8 mouse cellular contexts compared by ENCODE assay signal in the genomic region with DNA sequence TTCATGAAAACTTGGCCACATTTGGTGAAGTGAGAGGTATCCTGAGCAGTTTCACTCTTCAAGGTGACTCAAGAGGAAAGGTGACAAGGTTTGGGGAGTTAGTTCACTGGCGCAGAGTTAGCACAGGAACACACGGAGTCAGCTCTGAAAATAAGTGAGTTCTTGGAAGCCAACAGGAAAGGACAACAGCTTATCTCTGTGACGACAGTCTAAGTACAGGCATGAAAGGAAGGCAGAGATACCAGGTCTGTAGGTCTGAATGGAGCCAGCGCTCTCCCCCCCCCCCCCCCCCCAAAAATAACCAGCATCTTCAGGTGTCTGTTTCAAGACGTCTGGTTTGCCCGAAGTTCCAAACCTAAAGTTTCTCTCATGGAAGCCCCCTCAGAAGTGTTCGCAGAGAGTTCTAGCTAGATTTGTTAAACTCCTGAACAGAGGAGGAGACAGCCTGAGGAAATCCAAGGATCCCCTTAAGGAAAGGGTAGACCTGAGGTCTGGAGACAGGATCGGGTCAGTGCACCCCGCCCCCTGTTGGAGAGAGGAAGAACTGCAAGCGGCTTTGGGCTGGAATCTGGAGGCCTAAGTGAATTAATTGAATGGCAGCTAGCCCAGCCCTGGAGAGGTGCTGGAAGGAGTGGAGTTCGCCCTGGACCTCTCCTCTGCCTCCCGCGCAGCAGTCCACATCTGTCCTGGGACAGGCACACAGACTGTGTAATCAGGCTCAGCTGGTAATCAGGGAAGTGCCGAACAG. TPM values are rescaled to one million over a fixed set of nuclear protein-coding genes. Genes with fewer than 3 reads are reported as not detected.
A peak's percentile ranks its signal among the peaks of the same experiment; 100 is the strongest.
DNase-seq lines count a peak whose midpoint lies in the region; ATAC-seq lines count a peak whose summit lies in the region.

No protein-coding gene starts in this region.

- H3K4me2 ChIP-seq in hindbrain, embryonic 11.5 days (replicated peaks; ENCODE audit: low read depth, low read length), result no peak overlapping the region

- H3K36me3 ChIP-seq in hindbrain, embryonic 11.5 days (ENCODE audit: control insufficient read depth, insufficient read depth, low read length), result no peaks in the 10 kb centered on the region

- H3K27me3 ChIP-seq in hindbrain, embryonic 11.5 days (ENCODE audit: control insufficient read depth, insufficient read depth, low read length), result no peaks in the 10 kb centered on the region

- H3K4me3 ChIP-seq in hindbrain, embryonic 11.5 days (ENCODE audit: low read depth, low read length), result no peak overlapping the region

- WGBS in hindbrain, embryonic 11.5 days, result 42% methylated on average over 14 of the region's 14 CpGs

- H3K27ac ChIP-seq in hindbrain, embryonic 11.5 days (ENCODE audit: low read depth, low read length), result 0 out of 2 replicates have a peak overlapping the region, but pooled peaks have one; percentile 74

- DNase-seq in CD4-positive, CD25-positive, alpha-beta regulatory T cell, adult 2 months (ENCODE audit: low read depth, low spot score), result peak; percentile 43
- DNase-seq in cerebellum, adult 9-11 months, result peak; percentile 70
- peak; percentile 20 to 26 for DNase-seq in frontal cortex, postnatal 25 days (ENCODE audit: low spot score in 2 of 2)
- DNase-seq in hindbrain, embryonic 11.5 days (ENCODE audit: low spot score), result peak; percentile 85
- DNase-seq in layer of hippocampus, postnatal 36 days, result peak; percentile 36 to 45
- peak; percentile 71 for DNase-seq in lung, postnatal 14 days
- DNase-seq in right cerebral cortex, postnatal 14 days, result peak; percentile 20

- no peak overlapping the region for H3K9ac ChIP-seq in hindbrain, embryonic 11.5 days (ENCODE audit: low read depth, low read length)

- no peaks in the 10 kb centered on the region for H3K9me3 ChIP-seq in hindbrain, embryonic 11.5 days (ENCODE audit: control insufficient read depth, low read length)

- H3K4me1 ChIP-seq in hindbrain, embryonic 11.5 days (replicated peaks; ENCODE audit: control insufficient read depth, insufficient read depth, low read length), result 0 out of 2 replicates have a peak, but pooled peaks cover 2% of the 10 kb centered on the region

- no peak for ATAC-seq in CD4-positive, CD25-positive, alpha-beta regulatory T cell, adult 4 months
- ATAC-seq in hindbrain, embryonic 11.5 days (ENCODE audit: low FRiP score), result peak; percentile 91

RNA-seq across cellular contexts. Expression of gene Casq2, which starts 24.1 kb away (rescaled TPM):
- polyA plus RNA-seq in CD4-positive, CD25-positive, alpha-beta regulatory T cell, adult 4 months (2017; shearing (Covaris generic)), result not detected
- 0.76 and 2.1 TPM in 2 replicates for polyA plus RNA-seq in hindbrain, embryonic 11.5 days (2014; fragmentation: Nextera tagmentation; extraction: Ambion mirVana)
- 1 to 10 TPM in 1 of 2 experiments, under 1 TPM in 1; 0.77 to 2.3 TPM for total RNA-seq in layer of hippocampus, postnatal 36 days (2021)

RNA-seq across cellular contexts. Expression of gene Nhlh2, which starts 52.2 kb away (rescaled TPM):
- not detected for polyA plus RNA-seq in CD4-positive, CD25-positive, alpha-beta regulatory T cell, adult 4 months (2017; shearing (Covaris generic))
- 173 and 196 TPM in 2 replicates for polyA plus RNA-seq in hindbrain, embryonic 11.5 days (2014; fragmentation: Nextera tagmentation; extraction: Ambion mirVana)
- 1 to 10 TPM; 1.6 to 2.3 TPM for total RNA-seq in layer of hippocampus, postnatal 36 days (2021)

Comparison
In these comparisons a context has a peak if more than half of its experiments do, and no peak if none do; other contexts are left out.
1. DNase-seq: peak in every context shown above with its lines; median percentile 85 in hindbrain, embryonic 11.5 days; 71 in lung, postnatal 14 days; 70 in cerebellum, adult 9-11 months; 43 in CD4-positive, CD25-positive, alpha-beta regulatory T cell, adult 2 months; 40 in layer of hippocampus, postnatal 36 days; 23 in frontal cortex, postnatal 25 days; 20 in right cerebral cortex, postnatal 14 days.
2. RNA of gene Nhlh2, which starts 52.2 kb away (polyA plus RNA-seq): 173 to 196 TPM in hindbrain, embryonic 11.5 days; not detected in CD4-positive, CD25-positive, alpha-beta regulatory T cell, adult 4 months; every median in the first group is over 100 times any median in the second.